Mouse (Mus musculus): ENCODE measurements around the gene Dgki. TPM values are rescaled to one million over a fixed set of nuclear protein-coding genes. Genes with fewer than 3 reads are reported as not detected.

Dgki gene
- polyA plus RNA-seq, 1 experiment from 2014 or later = 0.81 TPM

- Histone ChIP-seq H3K4me2 (no peak overlapping the region), H3K27me3 (replicated peaks) (no peaks in the 10 kb centered on the region), H3K36me3 (no peaks in the 10 kb centered on the region), H3K9ac (no peak overlapping the region), H3K27ac (no peak overlapping the region), H3K4me3 (replicated peaks) (no peak overlapping the region), H3K9me3 (no peaks in the 10 kb centered on the region), H3K4me1 (no peaks in the 10 kb centered on the region)
- WGBS = 74% methylated on average over 9 of the region's 9 CpGs
- ATAC-seq (ENCODE audit: insufficient read depth, low FRiP score, low read depth) = no peak
Measured at GRCm38 (mm10) chr6:36830371-36830925, 469.5 kb downstream of the Dgki start.

- peaks cover 4% of the 10 kb centered on the region; the same call in 1 of the 2 replicates for H3K4me1 ChIP-seq
- ATAC-seq (ENCODE audit: insufficient read depth, low FRiP score, low read depth) = peak; percentile 18; the same call in 1 of the 2 replicates
- H3K9me3 ChIP-seq = no peaks in the 10 kb centered on the region
- no peaks in the 10 kb centered on the region for H3K27me3 ChIP-seq (replicated peaks)
- peak overlapping the region; percentile 82 for H3K27ac ChIP-seq
- no peak overlapping the region for H3K9ac ChIP-seq
- no peak overlapping the region for H3K4me3 ChIP-seq (replicated peaks)
- no peaks in the 10 kb centered on the region for H3K36me3 ChIP-seq
- peak overlapping the region; percentile 3; the same call in 1 of the 2 replicates for H3K4me2 ChIP-seq
Measured at GRCm38 (mm10) chr6:36819784-36820050, 480.3 kb downstream of the Dgki start.

- H3K9ac ChIP-seq = no peak overlapping the region
- ATAC-seq (ENCODE audit: insufficient read depth, low FRiP score, low read depth) = peak; percentile 96
- peaks cover 4% of the 10 kb centered on the region; the same call in 1 of the 2 replicates for H3K4me1 ChIP-seq
- no peaks in the 10 kb centered on the region for H3K9me3 ChIP-seq
- peak overlapping the region; percentile 82 for H3K27ac ChIP-seq
- no peak overlapping the region for H3K4me3 ChIP-seq (replicated peaks)
- 11% methylated on average over 8 of the region's 8 CpGs for WGBS
- peak overlapping the region; percentile 3; the same call in 1 of the 2 replicates for H3K4me2 ChIP-seq
- H3K27me3 ChIP-seq (replicated peaks) = no peaks in the 10 kb centered on the region
- H3K36me3 ChIP-seq = no peaks in the 10 kb centered on the region
Measured at GRCm38 (mm10) chr6:36819019-36819783, 480.8 kb downstream of the Dgki start.

GRCm38 (mm10) chr6:36818281-36819018 is 481.5 kb downstream of the Dgki start:
- ATAC-seq (ENCODE audit: insufficient read depth, low FRiP score, low read depth) = peak; percentile 43
- 27% methylated on average over 4 of the region's 4 CpGs for WGBS
- H3K4me2 ChIP-seq = peak overlapping the region; percentile 3; the same call in 1 of the 2 replicates

GRCm38 (mm10) chr6:36816666-36817065 is 483.3 kb downstream of the Dgki start:
- H3K36me3 ChIP-seq = no peaks in the 10 kb centered on the region
- no peak overlapping the region for H3K9ac ChIP-seq
- H3K27ac ChIP-seq = no peak overlapping the region
- WGBS = 90% methylated on average over 3 of the region's 3 CpGs
- no peak overlapping the region for H3K4me2 ChIP-seq
- H3K4me1 ChIP-seq = peaks cover 4% of the 10 kb centered on the region; the same call in 1 of the 2 replicates
- H3K9me3 ChIP-seq = no peaks in the 10 kb centered on the region
- no peaks in the 10 kb centered on the region for H3K27me3 ChIP-seq (replicated peaks)
- no peak overlapping the region for H3K4me3 ChIP-seq (replicated peaks)
- ATAC-seq (ENCODE audit: insufficient read depth, low FRiP score, low read depth) = no peak

More at GRCm38 (mm10) chr6:36818281-36819018, 481.5 kb downstream of the Dgki start:
- Histone ChIP-seq H3K27ac (peak overlapping the region; percentile 82), H3K9me3 (no peaks in the 10 kb centered on the region), H3K27me3 (replicated peaks) (no peaks in the 10 kb centered on the region), H3K4me3 (replicated peaks) (no peak overlapping the region), H3K36me3 (no peaks in the 10 kb centered on the region), H3K9ac (no peak overlapping the region), H3K4me1 (peaks cover 4% of the 10 kb centered on the region; the same call in 1 of the 2 replicates)

- Histone ChIP-seq H3K4me2 (no peak overlapping the region), H3K4me1 (peaks cover 4% of the 10 kb centered on the region; the same call in 1 of the 2 replicates), H3K9ac (no peak overlapping the region), H3K4me3 (replicated peaks) (no peak overlapping the region), H3K27me3 (replicated peaks) (no peaks in the 10 kb centered on the region), H3K36me3 (no peaks in the 10 kb centered on the region), H3K9me3 (no peaks in the 10 kb centered on the region), H3K27ac (no peak overlapping the region)
- 68% methylated on average over 2 of the region's 2 CpGs for WGBS
- no peak for ATAC-seq (ENCODE audit: insufficient read depth, low FRiP score, low read depth)
Measured at GRCm38 (mm10) chr6:36815992-36816391, 484.0 kb downstream of the Dgki start.

- H3K4me2 ChIP-seq = no peak overlapping the region
- no peaks in the 10 kb centered on the region for H3K27me3 ChIP-seq (replicated peaks)
- H3K4me3 ChIP-seq (replicated peaks) = no peak overlapping the region
- no peaks in the 10 kb centered on the region for H3K36me3 ChIP-seq
- H3K9me3 ChIP-seq = no peaks in the 10 kb centered on the region
- no peaks in the 10 kb centered on the region; the same call in 1 of the 2 replicates for H3K4me1 ChIP-seq
- H3K9ac ChIP-seq = no peak overlapping the region
- WGBS = 37% methylated on average over 7 of the region's 7 CpGs
- ATAC-seq (ENCODE audit: insufficient read depth, low FRiP score, low read depth) = no peak
- no peak overlapping the region for H3K27ac ChIP-seq
Measured at GRCm38 (mm10) chr6:36812666-36813515, 487.1 kb downstream of the Dgki start.

GRCm38 (mm10) chr6:36810448-36810847 is 489.5 kb downstream of the Dgki start:
- Histone ChIP-seq H3K4me3 (replicated peaks) (peak overlapping the region; percentile 54), H3K9me3 (no peaks in the 10 kb centered on the region)
- WGBS = 20% methylated on average over 5 of the region's 5 CpGs

GRCm38 (mm10) chr6:36809747-36810285 is 490.2 kb downstream of the Dgki start, which contains the start of gene Ptn:
Ptn (minus strand) TSS chr6:36810220.
- Histone ChIP-seq H3K4me1 (no peaks in the 10 kb centered on the region; the same call in 1 of the 2 replicates), H3K4me2 (peak within 1 kb of the TSS; percentile 62), H3K27me3 (replicated peaks) (no peaks in the 10 kb centered on the region), H3K36me3 (no peaks in the 10 kb centered on the region), H3K9ac (peak within 1 kb of the TSS; percentile 40), H3K9me3 (no peaks in the 10 kb centered on the region), H3K4me3 (replicated peaks) (peak within 1 kb of the TSS; percentile 54), H3K27ac (peak within 1 kb of the TSS; percentile 80)
- peak; percentile 84 for ATAC-seq (ENCODE audit: insufficient read depth, low FRiP score, low read depth)
- under 1% methylated on average over 15 of the region's 15 CpGs for WGBS

More at GRCm38 (mm10) chr6:36810448-36810847, 489.5 kb downstream of the Dgki start:
- Histone ChIP-seq H3K4me1 (no peaks in the 10 kb centered on the region; the same call in 1 of the 2 replicates), H3K27me3 (replicated peaks) (no peaks in the 10 kb centered on the region), H3K4me2 (peak overlapping the region; percentile 62), H3K36me3 (no peaks in the 10 kb centered on the region), H3K9ac (no peak overlapping the region), H3K27ac (peak overlapping the region; percentile 80)
- no peak for ATAC-seq (ENCODE audit: insufficient read depth, low FRiP score, low read depth)

GRCm38 (mm10) chr6:36809311-36809726 is 490.7 kb downstream of the Dgki start:
- Histone ChIP-seq H3K9ac (peak overlapping the region; percentile 40), H3K36me3 (no peaks in the 10 kb centered on the region), H3K4me3 (replicated peaks) (peak overlapping the region; percentile 54), H3K27me3 (replicated peaks) (no peaks in the 10 kb centered on the region), H3K9me3 (no peaks in the 10 kb centered on the region), H3K27ac (peak overlapping the region; percentile 80), H3K4me1 (no peaks in the 10 kb centered on the region; the same call in 1 of the 2 replicates), H3K4me2 (peak overlapping the region; percentile 62)
- peak; percentile 54; the same call in 1 of the 2 replicates for ATAC-seq (ENCODE audit: insufficient read depth, low FRiP score, low read depth)
- 8% methylated on average over 7 of the region's 7 CpGs for WGBS
